Mouse (Mus musculus) splenic B cell, adult 2 months (primary cell): ENCODE results near the gene Rps27.

Experiments
- DNase-seq: peaks from one replicate; pipeline ENCODE4 v3.0.0-alpha.2; 2011; ENCODE audit warnings: low read depth, low spot score
- H3K27me3 ChIP-seq: 2 replicates; pipeline ENCODE4 v1.6.1; 2012; ENCODE audit warnings: mild to moderate bottlenecking, low read length, moderate library complexity, mixed read lengths; ENCODE audit not compliant: control insufficient read depth, poor library complexity, insufficient read depth, severe bottlenecking
- H3K36me3 ChIP-seq: 2 replicates; pipeline ENCODE4 v1.6.1; 2012; ENCODE audit warnings: mild to moderate bottlenecking, low read length, moderate library complexity, mixed read lengths; ENCODE audit not compliant: control insufficient read depth, poor library complexity, insufficient read depth, severe bottlenecking

The Rps27 gene

GRCm38 (mm10) chr3:90213956-90214684 is 669 bp upstream of the Rps27 start:
- DNase-seq: no peak
- peaks cover 10% of the 10 kb centered on the region for H3K36me3 ChIP-seq
- no peaks in the 10 kb centered on the region for H3K27me3 ChIP-seq

GRCm38 (mm10) chr3:90212723-90213122 is 728 bp downstream of the Rps27 start:
- Histone ChIP-seq H3K27me3 (no peaks in the 10 kb centered on the region), H3K36me3 (peaks cover 10% of the 10 kb centered on the region)
- no peak for DNase-seq

DNA sequence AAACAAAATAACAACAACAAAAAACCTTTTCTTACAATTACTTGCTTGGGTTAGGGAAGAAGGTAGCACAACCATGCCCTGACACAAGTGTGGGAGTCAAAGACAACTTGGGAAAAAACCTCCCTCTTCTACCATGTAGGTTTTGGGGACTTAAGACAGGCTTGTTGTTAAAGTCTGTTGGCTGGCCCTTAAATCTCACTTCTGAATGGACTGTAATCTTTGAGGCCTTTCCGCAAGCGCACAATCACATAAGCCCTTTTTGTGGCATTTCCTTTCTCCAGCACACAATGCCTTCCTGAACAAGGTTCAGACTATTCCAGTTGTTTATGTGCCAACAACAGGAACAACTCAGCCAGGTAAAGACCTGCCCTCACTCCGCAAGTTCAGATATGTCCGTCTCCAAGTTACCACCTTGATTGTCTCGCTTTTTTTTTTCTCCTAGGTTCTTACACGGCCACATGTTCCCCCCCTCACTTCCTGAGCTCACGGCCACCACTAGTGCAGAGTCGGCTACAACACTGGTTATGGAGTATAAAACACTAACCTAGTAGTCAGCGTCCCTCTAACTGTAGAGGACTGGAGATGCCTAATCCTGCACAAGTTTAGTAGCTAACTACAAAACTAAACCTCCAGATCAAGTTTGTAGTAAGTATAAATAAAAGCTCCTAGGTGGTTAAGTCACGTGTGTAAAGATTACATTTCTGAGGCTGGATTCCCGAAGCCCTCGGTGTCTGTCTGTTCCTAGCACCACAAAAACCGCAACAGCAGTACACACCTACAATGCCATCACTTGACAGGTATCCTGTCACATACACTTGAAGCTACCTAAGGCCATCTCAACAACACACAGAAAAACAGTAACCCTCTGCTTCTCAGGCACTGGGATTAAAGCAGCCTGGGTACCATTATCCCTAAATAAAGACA is 1.7 kb downstream of the Rps27 start:
- DNase-seq: peak; percentile 13
- Histone ChIP-seq H3K36me3 (peaks cover 10% of the 10 kb centered on the region), H3K27me3 (no peaks in the 10 kb centered on the region)

GRCm38 (mm10) chr3:90209908-90210566 is 3.4 kb downstream of the Rps27 start:
- H3K36me3 ChIP-seq: peaks cover 10% of the 10 kb centered on the region
- H3K27me3 ChIP-seq: no peaks in the 10 kb centered on the region
- DNase-seq: no peak

DNA sequence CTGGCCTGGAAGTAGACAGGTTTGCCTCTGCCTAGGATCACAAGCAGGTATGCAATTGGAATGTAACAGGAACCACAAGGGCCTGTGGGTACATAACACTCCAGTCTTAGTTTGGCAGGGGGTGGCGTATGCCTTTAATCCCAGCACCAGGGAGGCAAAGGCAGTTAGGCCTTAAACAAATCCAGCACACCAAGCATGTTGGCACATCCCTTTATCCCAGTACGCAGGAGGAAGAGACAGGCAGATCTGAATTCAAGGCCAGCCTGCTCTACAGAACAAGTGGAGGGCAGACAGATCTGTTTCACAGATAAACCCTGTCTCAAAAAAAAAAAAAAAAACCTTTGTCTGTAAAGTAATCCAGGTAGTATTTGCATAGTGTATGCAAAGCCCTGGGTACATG is 4.8 kb downstream of the Rps27 start:
- DNase-seq: no peak

GRCm38 (mm10) chr3:90204582-90204981 is 8.9 kb downstream of the Rps27 start:
- peak; percentile 24 for DNase-seq
- no peaks in the 10 kb centered on the region for H3K27me3 ChIP-seq

More for the DNA sequence above, 4.8 kb downstream of the Rps27 start:
- Histone ChIP-seq H3K36me3 (peaks cover 10% of the 10 kb centered on the region), H3K27me3 (no peaks in the 10 kb centered on the region)

DNA sequence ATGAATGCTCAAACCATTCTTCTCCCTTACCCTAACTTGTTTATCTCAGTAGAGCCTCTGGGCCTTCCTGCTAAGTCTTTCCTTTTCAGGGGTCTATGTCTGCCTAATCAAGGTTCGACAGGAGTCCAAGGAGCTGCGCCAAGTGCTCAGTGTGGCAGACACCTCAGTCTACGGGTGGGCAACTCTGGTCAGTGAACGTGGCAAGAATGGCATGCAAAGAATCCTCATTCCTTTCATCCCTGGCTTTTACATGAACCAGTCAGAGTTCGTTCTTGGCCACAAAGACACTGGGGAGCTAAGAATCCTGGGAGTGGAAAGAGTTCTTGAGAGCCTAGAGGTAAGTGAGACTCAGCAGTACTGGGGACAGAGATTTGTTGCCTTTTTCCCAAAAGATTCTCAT is 9.8 kb downstream of the Rps27 start:
- H3K36me3 ChIP-seq: no peaks in the 10 kb centered on the region; the same call in none of the 2 replicates

More at GRCm38 (mm10) chr3:90204582-90204981, 8.9 kb downstream of the Rps27 start:
- peaks cover 2% of the 10 kb centered on the region for H3K36me3 ChIP-seq

GRCm38 (mm10) chr3:90202884-90203283 is 10.6 kb downstream of the Rps27 start:
- H3K36me3 ChIP-seq: no peaks in the 10 kb centered on the region; the same call in 1 of the 2 replicates
- no peaks in the 10 kb centered on the region for H3K27me3 ChIP-seq
- no peak for DNase-seq

More for the DNA sequence above, 9.8 kb downstream of the Rps27 start:
- H3K27me3 ChIP-seq: no peaks in the 10 kb centered on the region
- no peak for DNase-seq

DNA sequence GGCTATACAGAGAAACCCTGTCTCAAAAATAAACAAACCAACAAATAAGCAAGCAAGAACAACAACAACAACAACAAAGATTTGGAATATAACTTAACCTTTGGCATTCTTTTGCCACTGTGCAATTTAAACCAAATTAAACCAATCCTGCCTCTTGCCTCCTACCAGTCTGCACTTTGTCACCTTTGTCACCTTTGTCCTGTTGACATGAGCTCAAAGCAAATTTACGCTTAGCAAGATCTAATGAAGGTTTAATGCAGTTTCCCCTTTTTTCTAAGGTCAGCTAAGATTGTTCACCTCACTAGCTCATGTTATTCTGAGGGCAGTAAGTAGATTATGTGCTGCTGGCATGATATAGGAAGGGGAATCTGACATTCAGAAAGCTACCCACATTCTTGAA is 15.9 kb downstream of the Rps27 start:
- H3K27me3 ChIP-seq: no peaks in the 10 kb centered on the region
- H3K36me3 ChIP-seq: no peaks in the 10 kb centered on the region
- no peak for DNase-seq

- Histone ChIP-seq H3K27me3 (no peaks in the 10 kb centered on the region), H3K36me3 (no peaks in the 10 kb centered on the region)
- DNase-seq: no peak
These were observed 17.8 kb downstream of the Rps27 start for GRCm38 (mm10) chr3:90195644-90196043.

GRCm38 (mm10) chr3:90194759-90195158 is 18.7 kb downstream of the Rps27 start:
- DNase-seq: no peak

DNA sequence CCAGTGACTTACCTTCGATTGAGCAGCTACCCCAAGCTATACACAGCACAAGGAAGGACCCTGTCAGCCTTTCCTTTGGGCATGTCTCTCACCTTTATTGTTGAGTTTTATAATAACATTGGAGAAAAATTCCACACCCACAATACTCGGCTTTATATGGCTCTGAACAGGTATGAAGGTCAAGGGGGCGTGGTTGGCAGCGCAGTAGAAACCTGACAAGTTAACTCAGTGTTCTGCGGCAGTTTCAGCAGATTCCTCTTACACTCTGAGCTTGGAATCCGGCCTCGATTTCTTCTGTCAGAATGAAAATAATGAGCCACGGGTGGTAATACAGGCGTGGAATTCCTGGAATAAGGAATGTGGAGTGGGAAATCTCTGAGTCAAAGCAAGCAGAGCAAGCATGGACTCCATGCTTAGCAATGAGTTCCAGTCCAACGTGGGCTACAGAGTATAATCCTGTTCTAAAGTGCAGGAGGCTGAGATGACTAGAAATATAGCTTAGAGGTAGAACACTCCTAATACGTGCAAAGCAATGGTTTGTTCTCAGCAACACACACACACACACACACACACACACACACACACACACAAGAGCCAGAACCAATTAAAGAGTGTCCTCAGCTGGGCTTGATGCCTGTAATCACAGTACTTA is 22.5 kb downstream of the Rps27 start:
- H3K36me3 ChIP-seq: no peaks in the 10 kb centered on the region
- no peak for DNase-seq
- H3K27me3 ChIP-seq: no peaks in the 10 kb centered on the region

More at GRCm38 (mm10) chr3:90194759-90195158, 18.7 kb downstream of the Rps27 start:
- Histone ChIP-seq H3K27me3 (no peaks in the 10 kb centered on the region), H3K36me3 (no peaks in the 10 kb centered on the region)

- H3K27me3 ChIP-seq: no peaks in the 10 kb centered on the region
- no peak for DNase-seq
- H3K36me3 ChIP-seq: no peaks in the 10 kb centered on the region
These were observed 29.9 kb downstream of the Rps27 start for GRCm38 (mm10) chr3:90183581-90183980.

DNA sequence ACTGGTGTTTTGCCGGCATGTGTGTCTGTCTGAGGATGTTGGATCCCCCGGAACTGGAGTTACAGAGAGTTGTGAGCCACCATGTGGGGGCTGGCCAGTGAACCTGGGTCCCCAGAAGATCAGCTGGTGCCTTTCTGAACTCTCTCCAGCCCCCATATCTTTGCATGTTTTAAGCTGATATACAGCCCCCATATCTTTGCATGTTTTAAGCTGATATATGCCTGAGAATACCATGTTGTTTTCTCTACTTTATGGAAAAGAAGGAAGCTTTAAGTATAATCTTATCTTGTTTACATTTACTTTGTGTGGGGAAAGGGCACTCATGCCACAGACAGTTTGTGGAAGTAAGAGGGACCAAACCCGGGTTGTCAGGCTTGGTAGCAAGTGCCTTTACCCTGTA is 33.9 kb downstream of the Rps27 start:
- Histone ChIP-seq H3K36me3 (no peaks in the 10 kb centered on the region), H3K27me3 (no peaks in the 10 kb centered on the region)
- no peak for DNase-seq
